Mouse (Mus musculus) layer of hippocampus, postnatal 10 days (tissue): ENCODE measurements around the gene Atxn7. TPM values are rescaled to one million over a fixed set of nuclear protein-coding genes. Genes with fewer than 3 reads are reported as not detected.

Experiments
- DNase-seq, 2 experiments: peaks; one replicate each; pipeline ENCODE4 v3.0.0; 2021; ENCODE audit warnings: low spot score in 2 of 2
- total RNA-seq, 2 experiments: library from RNA; stranded (reverse); gene quantifications; 2 replicates each; pipeline ENCODE4 v1.2.3; 2021

Atxn7 gene
- total RNA-seq, 2 experiments from 2014 or later = 18.8 to 26.8 TPM

DNA sequence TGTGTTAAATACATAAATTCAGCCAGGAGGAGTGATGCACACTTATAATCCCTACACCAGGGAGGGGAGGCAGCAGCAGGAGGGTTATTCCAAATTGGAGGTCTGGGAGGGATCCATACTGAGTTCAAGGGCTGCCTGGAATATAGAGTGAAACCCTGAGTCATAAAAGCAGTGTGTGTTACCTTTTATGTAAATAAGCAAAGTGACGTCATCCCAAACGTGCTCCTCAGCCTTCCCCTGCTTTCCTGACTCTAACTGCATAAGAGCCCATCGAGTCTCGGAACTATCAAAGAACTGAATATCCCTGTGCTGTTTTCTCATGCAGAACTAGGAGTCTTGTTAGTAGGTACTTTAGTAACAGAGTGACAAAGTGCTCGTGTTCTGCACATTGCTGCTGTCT lies 102.1 kb downstream of the Atxn7 start:
- DNase-seq = no peak

DNA sequence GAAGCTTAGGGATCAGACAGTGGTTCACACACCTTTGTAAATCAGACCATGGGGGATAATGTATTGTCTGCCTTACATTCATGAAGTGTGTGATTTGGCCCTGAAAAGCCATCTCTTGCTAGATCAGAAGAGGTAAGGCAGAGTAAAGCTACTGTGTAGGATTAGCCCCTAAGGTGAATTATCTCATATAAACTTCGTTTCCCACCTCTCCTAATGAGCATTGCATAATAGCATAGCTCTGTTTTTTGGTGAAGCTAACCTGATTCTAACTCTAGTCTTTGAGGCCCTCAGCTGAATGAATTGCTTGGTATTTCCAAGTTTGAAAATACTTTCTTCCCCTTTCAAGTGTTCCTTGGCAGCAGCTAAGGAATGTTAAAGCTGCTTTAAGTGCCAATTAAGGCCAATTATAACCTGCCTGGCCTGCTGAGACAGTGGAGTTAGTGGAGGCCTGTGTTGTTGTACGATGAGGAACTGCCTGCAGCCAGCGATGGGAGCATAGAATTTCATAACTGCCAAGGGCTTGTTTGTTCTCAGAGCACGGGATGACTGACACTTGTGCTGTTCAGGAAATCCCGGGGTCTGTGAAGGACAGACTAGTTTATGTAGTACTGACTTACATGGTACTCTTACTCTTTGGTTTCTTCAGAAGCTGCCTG lies 103.4 kb downstream of the Atxn7 start:
- DNase-seq = no peak

DNA sequence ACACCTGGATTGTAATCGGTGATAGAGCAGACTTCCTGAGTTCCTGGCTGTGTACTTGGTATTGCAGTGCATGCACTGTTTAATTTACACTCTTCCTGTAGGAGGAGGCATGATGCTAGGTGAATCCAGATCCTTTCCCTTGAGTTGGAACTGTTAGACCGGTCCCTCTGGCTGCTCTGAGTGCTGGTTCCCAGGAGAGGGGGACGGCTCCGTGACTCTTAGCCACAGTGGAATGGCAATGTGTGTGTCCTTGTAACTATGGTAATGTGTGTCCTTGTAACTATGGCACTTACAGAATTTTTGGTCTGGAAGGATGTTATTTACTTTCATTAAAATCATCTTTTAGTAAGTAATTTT lies 103.9 kb downstream of the Atxn7 start:
- DNase-seq = no peak

DNA sequence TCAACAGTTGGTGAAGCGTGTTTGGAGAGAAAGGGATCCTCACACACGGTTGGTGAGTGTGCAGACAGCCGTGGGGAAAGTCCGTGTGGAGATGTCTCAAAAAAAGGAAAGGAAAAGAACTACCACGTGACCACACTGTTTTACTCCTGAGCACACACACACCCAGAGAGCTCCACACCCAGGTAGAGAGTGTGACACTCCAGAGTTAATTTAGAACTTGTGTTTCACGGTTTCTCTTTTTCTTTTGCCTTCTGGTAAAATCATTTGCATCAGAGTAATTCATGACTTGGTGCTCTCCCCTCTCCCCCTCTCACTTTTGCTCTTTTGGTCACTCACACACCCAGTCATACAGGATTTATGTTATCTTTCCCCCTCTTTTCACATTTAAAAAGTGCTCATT lies 105.0 kb downstream of the Atxn7 start:
- no peak for DNase-seq

DNA sequence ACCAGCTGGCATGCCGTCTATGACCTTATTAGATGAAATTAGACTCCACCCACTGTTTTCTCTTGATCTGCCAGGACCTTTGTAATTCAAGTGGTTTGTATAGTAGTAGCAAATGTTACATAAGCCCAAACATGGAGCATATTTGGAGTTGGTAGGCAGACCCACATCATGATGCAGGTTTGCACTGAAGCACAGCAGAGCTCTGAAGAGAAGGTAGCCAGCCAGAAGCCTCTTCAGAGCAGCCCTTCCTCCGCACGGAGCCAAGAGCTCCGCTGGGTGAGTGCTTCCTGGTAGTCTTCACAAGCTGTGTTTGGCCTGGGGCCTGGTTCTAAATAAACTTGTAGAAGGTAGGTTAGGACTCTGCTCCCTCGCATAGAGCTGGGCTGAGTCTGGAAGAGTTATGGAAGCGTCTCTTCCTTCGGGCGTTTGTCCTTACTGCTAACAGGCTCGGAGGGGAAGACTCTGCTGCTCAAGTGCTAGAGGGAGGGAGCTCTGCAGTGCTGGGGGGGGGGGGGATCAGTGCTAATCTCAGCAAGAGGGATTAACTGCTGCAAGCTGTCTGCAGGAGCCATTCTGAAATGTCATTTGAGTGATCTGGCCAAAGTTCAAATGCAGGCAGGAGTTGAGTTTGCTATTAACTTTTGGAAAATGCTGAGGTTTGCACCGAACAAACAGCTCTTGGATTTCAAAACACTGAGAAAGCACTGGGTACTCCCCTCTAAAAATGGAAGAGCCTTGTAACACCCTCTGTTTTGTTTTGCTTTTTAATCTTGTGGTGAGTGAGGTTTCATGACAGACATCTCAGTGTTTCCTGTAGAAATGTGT lies 106.6 kb downstream of the Atxn7 start:
- DNase-seq = peak in 1 of 2 experiments; percentile 37

DNA sequence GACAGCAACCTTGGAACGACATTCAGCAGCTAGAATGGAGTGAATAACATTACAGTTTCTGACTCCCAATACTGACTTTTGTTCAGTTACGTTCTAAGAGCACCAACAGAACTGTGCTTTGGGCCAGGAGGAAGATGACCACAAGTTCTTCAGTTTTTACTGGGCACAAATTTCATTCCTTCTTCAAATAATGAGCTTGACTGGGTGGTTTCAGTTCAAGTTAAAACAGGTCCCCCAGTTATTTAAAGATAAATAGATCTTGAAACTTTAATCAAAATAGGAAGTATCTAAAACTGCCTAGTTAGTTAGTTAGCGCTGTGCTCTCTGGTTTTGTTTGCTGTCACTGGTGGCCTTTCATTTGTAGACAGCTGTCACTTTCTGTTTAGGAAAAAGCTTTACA lies 107.3 kb downstream of the Atxn7 start:
- no peak for DNase-seq

DNA sequence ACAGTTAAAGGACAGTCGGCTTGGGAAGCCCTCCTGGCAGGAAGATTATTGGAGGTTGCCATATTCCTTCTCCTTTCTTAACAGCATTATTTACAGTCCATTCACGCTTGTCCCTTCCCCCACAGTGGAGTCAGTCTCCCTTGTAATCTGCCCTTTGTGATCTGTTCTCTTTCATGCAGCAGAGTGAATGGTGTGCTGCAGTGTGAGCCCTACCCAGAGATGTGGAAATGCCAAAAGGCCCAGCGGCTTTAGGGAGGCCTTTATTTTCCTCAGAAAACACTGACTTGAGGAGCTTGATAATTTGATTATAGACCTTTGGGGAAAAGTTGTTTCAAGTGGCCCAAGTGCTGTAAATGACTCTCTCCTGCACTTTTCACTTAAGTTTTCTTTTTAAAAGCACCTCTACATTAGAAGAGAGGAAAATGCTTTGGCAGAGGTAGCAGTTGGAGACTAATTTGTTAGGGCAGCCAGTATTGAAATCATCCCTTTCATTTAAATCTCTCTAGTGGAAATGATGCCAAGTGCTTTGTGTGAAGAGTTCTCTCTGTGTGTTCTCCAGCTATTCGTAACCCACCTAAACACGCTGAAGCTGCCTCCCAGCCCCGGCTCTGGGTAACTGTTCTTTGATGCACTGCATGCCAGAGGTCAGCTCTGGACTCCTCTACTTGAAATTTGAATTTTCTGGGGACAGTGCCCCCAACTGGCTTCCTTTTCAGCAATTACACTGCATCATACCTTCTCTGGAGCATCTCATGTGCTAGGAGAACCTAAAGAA lies 109.5 kb downstream of the Atxn7 start:
- no peak for DNase-seq

DNA sequence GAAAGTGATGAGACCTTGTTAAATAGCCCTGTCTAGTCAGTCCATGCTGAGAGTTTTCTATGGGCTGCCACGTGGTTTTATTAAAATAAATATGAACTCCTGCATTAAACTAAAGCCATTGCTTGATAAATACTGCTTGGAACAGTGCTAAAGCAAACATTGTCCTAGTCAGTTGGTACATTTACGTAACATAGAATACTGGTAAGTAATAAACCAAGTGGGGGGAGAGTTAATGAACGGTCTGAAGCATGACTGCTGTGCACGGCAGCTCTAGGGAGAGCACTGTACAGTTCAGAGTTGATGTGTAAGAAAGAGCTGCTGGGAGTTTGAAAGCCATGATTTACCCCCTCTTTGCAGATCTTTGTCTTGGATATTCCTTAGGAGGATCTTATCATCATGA lies 110.2 kb downstream of the Atxn7 start:
- DNase-seq = no peak

DNA sequence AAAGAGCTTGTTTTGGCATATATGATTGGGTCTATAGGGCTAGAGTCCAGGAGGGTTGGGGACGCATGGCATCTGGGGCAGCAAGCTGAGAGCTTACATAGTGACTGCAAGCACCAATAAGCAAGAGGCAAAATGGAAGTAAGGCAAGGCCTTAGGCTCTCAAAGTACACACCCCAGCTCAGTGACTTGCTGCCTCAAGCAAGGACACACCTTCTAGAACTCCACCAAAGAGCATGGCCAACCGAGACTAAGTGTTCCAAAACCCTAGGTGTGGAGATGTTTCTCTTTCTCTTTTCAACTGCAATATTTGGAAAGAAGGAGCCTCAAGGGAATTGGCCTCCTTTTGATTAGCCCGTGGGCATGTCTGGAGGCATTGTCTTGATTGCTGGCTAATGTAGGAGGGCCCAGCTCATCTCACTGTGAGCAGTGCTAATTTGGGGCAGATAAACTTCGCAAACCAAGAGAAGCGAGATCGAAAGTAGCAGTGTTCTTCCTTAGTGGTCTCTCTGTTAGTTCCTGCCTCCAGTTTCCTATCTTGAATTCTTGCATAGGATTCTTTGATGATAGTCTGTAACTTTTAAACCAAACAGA lies 119.5 kb downstream of the Atxn7 start:
- no peak for DNase-seq

DNA sequence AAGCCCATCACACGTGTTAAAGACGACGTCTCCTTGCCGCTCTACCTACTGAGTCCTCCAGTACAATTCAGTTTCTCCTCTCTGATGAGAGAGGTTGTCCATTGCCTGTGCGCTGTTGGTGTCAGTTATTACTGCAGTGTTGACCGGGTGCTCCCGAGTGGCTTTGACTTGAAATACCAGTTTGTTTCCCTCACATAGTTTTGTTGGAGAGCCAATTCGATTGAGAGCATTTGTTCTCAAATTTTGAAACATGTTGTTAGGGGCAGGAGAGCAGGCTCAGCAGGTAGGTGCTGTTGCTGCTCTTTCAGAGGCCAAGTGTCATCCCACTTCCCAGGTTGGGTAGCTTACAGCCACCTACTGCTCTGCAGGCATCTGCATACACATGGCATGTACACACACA lies 122.6 kb downstream of the Atxn7 start:
- DNase-seq = no peak

DNA sequence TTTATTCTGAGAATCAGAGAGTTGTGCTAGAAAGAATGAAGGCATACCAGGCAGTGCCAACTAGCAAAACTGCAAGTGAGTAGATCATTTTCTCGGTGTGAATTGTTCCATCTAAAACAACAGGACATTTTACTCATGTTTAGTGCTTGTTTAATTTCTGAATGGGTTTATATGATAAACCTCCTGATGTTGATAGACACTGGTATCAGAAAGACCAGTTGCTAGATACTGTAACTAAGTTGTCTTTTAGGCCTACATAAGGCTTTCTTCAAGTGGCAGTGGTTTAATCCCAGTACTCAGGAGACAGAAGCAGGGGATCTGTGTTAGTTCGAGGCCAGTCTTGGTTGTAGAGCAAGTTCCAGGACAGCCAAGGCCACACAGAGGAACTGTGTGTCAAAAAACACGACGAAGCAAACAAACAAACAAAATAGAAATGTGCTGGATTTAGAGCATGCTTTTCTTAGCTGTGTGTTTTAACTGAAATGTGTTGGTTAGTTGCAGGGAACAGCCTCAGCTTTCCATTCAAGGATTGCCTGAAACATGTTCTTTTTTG lies 125.5 kb downstream of the Atxn7 start:
- DNase-seq = no peak

DNA sequence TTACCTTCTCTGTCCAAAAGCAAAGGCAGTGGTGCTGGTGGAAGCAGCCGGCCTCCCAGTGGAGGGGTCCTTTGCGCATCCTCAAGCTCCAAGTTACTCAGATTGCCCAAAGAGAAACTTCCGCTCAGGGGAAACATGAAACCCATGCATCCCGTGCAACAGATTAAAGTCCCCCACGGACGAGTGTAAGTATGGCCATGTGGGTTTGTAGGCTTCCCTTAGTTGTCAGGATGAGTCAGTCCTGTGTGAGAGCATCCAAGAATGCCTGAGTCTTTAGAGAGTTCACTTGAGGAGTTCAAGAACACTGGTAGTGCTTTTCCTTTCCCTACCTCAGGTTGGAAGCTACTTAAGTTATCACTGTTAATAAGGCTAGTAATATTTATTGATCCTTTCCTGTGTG lies 126.1 kb downstream of the Atxn7 start:
- no peak for DNase-seq

DNA sequence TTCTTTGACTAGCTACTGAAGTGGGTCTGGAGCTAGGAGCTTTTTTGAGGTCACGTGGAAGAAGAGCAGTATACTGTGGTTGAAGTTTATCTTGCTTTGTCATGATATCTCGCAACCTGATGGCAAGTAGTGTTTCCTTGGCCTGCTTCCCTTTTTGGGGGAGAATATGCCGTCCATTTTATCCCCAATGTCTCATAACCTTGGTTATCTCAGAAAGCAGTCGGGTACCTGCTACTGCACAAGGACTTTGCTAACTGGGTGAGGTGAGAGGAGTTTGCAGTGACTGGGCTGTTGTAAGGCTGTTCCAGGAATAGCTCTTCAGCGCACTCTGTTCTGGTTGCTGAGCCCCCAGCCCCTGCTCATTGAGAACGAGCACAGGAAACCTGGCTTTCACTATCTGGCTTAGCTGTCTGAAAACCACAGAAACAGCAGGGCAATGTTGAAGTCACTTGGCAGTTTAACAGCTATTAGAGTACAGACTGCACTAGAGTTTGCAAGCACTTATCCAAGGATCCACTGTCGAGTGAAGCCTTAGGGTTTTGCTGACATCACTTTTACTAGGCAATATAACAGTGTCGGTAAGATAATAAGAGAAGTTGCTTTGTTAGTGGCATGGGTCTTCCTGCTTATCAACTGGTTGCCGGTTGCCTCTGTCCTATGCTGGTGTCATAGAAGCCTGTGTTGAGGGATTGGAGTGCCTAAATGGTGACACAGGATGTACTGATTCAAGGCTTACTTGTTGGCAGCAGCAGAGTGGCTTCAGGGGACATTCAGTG lies 127.0 kb downstream of the Atxn7 start:
- DNase-seq = no peak

DNA sequence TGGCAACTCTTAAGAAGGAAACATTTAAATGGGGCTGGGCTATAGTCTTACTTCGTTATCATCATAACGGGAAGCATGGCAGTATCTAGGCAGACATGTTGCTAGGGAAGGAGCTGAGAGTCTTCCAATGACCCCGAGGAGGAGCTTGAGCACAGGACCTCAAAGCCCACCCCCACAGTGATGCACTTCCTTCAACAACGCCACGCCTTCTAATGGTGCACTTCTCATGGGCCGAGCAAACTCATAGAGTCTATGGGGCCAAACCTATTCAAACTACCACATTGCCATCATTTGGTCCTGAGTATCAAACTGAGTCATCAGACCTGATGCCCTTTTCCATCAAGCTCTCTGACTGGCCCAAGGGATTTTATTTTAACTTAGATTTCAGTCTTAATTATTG lies 129.3 kb downstream of the Atxn7 start:
- no peak for DNase-seq

DNA sequence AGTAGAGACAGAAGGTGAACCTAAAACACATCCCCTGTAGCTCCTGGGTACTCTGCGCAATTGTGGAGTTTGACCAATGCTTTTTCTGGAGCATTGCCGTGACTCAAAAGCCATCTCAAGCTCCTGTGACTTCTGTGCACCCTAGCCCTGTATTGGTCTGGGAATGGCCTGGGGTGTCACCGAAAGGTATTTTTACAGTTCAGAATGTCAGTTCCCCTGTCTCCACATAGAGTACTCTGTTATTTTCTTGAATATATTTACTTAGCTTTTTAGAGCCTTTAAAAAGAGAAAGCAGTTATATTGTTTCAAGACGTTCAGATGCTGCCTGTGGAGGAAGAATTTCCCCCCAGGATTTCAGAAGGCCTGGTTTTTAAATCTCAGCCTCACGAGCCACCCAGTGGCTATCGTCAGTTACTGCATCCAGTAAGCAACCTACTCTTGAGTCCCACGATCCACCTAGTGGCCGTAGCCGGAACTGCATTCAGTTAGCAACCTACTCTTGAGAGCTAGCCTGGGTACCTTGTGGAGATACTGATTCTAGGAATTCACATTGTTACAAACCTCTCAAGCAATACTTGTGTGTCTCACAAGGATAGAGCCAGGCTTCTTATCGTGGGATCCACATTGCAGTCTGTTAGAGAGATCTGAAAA lies 137.2 kb downstream of the Atxn7 start:
- DNase-seq = peak; percentile 94 to 95

DNA sequence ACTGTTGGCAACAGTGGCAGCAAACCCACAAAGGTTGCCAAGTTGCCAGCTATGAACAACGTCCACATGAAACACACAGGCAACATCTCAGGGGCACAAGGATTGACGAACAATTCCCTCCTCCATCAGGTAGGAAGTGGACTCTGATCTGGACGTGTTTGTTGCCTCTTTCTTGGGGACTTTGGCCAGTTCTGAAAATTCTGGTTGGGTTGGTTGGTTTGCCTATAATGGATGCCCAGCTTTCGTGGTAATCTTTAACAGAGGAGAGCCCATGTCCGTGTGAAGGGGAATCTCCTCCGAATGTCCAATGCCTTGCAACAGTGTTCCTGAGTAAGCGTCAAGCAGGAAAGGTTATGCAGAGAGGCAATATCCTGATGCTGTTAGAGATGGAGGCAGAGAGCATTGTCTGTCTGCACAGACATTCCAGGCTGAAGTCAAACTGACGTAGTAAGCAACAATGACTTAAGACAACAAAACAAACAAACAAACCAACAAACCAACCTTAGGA lies 139.6 kb downstream of the Atxn7 start:
- DNase-seq = no peak

DNA sequence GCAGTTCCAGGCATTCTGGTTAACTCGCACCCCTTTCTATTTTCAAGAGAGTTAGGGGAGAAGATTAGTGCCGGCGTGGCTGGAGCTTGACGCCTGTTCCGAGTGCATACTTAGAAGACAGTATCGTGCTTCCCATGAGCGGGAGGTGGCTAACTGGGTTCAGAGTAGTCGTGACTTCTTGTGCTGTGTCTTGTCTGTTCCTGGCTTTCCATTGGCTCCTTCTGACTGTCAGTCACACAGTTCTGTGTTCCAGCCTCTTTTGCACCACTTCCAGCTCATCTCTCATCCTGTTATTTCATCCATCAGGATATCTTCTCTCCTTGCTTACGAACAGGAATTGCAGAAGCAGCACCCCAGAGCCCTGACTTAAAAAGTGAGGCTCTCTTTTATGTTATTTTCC lies 140.1 kb downstream of the Atxn7 start:
- DNase-seq = no peak

DNA sequence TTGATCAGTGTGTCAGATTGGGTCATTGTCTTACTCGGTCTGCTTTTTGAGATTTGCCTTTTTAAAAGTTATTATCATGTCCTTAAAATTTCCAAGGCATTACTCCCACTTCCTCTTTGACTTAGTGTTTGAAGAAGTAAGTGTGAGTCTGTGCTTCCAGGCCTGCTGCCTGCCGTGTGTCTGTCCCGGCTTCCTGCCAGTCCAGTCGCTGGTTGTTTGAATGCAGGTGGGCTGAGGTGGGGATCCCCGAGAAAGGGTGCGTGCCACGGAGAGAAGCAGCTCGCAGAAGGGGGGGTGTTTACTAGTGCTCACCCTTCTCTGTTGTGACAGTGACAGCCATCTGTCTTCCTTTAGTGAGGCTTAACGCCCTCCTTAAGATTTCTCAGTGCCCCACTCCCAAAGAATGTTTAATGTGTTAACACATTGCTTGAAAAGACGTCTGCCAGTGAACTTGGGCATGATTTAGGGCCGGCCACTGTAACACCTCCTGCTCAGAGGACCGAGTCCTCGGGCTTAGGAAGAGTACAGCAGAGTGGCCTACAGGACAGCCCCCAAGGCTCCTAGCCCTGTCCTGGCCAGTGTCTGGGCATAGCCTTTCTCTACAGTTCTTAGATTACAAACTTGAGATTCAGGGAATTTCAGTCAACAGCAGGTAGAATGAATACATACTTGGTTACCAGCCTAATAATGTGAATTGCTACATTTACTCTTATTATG lies 143.1 kb downstream of the Atxn7 start:
- DNase-seq = no peak

DNA sequence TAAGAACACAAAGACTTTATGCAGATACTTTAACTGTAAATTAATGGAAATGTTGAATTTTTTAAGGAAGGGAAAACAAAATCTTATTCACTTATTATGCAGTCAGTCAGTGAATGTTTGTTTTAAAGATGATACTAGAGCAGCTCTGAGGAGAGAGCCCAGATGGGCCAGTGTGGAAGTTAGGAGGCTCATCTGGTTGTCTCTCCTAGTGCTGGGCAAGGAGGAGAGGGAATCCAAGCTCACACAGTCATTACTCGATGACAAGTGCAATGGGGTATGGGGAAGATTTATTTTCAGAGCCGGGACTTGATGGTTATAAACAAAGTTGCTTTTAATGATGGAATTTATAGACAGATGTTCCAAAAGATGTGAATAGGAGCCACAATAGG lies 143.7 kb downstream of the Atxn7 start:
- DNase-seq = no peak
